Mouse (Mus musculus): ENCODE results near the gene 2010106E10Rik.

The 2010106E10Rik gene

DNA sequence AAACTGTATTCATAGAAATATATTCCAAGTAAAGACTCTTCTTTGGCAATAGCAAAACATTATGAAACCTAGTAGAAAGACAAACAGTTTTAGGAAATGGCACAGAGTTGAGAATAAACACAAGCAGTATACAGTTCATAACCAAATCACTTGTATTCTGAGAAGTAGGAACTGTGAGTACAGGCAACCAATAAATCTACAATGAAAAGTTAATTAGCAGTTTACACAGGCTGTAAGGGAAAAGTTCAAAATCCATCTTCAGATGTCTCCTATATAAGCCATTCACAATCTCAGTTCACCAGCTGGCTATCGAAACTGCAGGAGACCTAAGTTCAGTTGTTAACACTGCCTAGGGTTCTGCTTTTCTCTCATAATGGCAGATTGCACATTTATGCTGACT, at the start of gene 2010106E10Rik:
Gene 2010106E10Rik (plus strand): TSS at position 301 of the 400 bp plus-strand sequence.
- no peak for DNase-seq (ENCODE audit: low spot score in 2 of 2)

DNA sequence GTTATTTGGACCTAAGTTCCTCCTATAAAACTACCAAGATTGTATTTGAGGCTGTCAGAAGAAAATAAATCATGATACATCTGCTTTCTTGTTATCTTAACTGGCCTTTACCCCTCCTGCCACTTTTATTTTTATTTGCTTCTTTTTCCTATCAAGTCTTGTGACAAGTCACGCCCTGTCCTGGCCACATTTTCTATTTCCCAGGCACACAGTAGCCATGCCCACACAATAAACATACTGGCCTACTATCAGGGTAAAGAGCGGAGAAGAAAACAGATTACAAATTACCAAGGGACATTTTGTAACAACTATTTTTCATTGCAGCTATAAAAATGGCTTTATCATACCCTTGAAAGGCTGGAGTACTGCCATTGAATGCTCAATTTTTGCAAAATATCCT, 10.6 kb downstream of the 2010106E10Rik start:
- no peak for DNase-seq (ENCODE audit: low spot score in 2 of 2)

DNA sequence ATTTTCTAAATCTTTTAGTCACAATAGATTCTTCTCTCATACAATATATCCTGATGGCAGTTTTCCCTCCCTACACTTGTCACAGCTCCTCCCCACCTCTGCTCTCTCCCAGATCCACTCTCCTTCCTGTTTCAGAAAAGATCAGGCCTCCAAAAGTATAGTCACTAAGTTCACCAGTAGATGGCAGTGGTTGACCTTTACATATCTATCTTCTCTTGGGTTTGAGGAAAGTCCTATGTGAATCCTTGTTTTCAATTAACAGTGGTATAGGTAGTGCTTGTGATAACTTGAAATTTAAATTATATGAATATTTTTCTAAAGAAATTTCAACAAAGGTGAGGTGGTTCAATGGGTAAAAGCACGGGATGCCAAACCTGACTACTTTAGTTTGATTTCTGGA, 29.7 kb downstream of the 2010106E10Rik start:
- DNase-seq (ENCODE audit: low spot score in 2 of 2) = no peak

GRCm38 (mm10) chrX:112543115-112543514, 48.0 kb downstream of the 2010106E10Rik start:
- DNase-seq (ENCODE audit: low spot score in 2 of 2) = no peak

GRCm38 (mm10) chrX:112567716-112568115, 72.6 kb downstream of the 2010106E10Rik start:
- no peak for DNase-seq (ENCODE audit: low spot score in 2 of 2)

DNA sequence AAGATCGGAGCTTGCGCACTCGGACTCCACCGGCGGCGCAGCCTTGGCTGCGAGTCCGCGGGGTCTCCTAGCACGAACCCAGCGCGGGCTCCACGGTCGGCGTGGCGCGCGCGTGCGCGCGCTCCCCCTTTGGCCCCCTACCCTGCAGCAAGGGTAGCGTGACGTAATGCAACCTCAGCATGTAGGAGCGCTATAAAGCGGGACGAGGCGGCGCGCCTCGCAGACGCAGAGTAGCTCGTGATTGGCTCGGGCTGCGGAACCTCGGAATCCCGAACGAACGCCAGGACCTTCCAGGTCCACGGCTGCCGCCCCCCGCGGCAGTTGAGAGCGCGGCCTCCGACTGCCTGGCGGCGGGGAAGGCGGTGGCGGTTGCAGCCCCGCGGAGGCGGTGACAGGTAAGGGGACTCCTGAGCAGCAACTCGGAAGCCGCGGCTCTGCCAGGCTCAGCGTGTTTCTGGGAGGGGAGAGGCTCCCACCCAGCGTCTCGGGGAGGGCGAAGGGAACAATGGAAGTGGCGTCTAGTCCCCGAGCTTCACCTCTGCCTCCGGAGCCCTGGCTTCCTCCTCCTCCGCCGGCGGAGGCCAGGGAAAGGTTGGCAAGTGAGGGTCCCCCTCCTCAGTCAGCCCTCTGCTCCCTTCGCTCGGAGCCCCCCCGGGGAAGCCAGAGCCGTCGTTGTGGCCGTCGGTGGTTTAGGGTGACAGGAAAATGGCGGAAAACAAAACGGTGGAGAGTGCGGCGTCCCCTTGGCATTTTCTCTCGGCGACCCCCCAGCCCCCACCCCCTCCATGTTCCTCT, 105.6 kb downstream of the 2010106E10Rik start, which contains the start of gene Zfp711:
Gene Zfp711 (plus strand): TSS at position 16 of the 795 bp plus-strand sequence.
- peak; percentile 59 to 74 for DNase-seq (ENCODE audit: low spot score in 2 of 2)

DNA sequence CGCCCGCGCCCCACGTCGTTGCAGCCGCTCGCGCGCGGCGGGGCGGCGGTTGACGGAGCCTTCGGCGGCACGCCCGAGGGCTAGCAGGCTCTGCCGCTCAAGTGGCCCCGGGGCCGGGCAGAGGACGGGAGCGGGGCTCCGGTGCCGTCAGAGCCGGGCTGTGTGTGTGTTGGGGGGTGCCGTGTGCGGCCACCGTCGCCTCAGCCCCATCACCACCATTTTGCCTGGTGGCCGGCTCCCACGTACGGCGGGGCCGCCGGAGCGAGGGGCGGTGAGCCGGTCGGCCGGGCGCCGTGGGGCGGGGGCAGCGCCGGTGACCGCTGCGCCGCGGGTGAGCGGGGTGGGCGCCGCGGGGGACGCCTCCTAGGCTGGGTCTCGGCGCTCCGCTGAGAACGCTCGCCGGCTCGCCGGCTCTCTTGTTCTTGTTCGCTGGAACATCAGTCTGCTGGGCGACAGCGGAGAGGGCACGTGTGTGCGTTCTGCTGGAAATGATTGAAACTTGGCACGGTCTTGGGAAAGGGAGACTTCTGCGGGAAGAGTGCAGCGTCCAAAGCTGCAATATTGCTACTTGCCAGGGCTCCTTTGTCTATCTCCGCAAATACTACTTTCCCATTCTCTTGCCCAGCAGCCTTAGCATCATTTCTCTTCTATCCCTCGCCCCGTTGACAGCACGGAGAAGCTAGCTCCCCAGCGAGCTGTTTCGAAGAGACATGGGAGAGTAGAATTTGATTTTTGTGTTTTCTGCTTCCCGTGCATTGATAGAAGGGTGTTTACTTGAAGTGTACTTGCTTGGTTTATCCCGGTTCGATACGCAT, 106.4 kb downstream of the 2010106E10Rik start:
- peak in 1 of 2 experiments; percentile 24 for DNase-seq (ENCODE audit: low spot score in 2 of 2)

Measured in frontal cortex, postnatal 10 days (tissue).